Mouse (Mus musculus) CH12.LX (cell line): ENCODE data around the gene Anks1b.

Source experiments
- CTCF ChIP-seq, 2 experiments: IDR thresholded peaks in 1 of 2; conservative IDR thresholded peaks in 1 of 2; 2 replicates each; pipeline ENCODE4 v1.5.1; 2011 to 2012; ENCODE audit warnings: low read depth in 2 of 2, low read length in 2 of 2, improper control_type of control experiment in 1 of 2, inconsistent platforms in 1 of 2, mild to moderate bottlenecking in 1 of 2, moderate library complexity in 1 of 2
- PAX5 ChIP-seq: IDR thresholded peaks from 2 replicates; pipeline ENCODE4 v1.6.1; 2012; ENCODE audit warnings: low read length, inconsistent platforms, mixed read lengths

DNA sequence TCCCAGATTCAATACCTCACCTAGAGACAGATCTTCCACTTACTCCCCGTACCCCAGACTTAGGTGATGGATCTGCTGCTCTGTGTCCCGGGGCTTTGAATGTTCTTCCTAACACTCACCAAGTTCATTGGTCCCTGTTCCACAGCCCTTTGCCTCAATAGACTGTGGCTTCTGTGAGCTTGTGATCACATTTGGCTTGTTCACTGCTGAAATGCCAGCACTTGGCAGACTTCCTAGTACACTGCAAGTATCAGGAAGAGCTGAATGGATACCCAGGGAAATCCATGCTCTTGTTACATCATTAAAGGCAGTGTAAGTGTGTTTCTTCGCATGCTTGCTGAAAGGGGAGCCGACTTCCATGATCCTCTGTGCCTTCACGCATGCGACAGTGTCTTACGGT lies 17.0 kb upstream of the Anks1b start:
- TF ChIP-seq CTCF (conservative IDR thresholded peaks at IDR 0.05 in 1 of 2, IDR thresholded peaks at IDR 0.05 in 1 of 2; ENCODE audit: low read depth in 2 of 2, low read length in 2 of 2) (no peak), PAX5 (no peak)
